Mouse (Mus musculus) small intestine, adult 2 months (tissue): ENCODE measurements around the gene Cfap74.

Experiments used
- CTCF ChIP-seq: fragments of 200-500 bp; IDR thresholded peaks from 2 replicates; pipeline ENCODE4 v1.5.1; 2012; ENCODE audit warnings: low read depth, mild to moderate bottlenecking, control low read depth, inconsistent platforms, low read length, moderate library complexity, mixed read lengths; ENCODE audit not compliant: insufficient replicate concordance, insufficient read length; ENCODE audit errors: extremely low read depth
- POLR2A ChIP-seq: fragments of 200-500 bp; IDR thresholded peaks from 2 replicates; pipeline ENCODE4 v1.6.1; 2012; ENCODE audit warnings: low read depth, mild to moderate bottlenecking, control low read depth, inconsistent platforms, low read length, moderate library complexity

- TF ChIP-seq CTCF (no peak), POLR2A (no peak)
These were observed 15.0 kb downstream of the Cfap74 start for GRCm38 (mm10) chr4:155423988-155424387.
